Mouse (Mus musculus) embryonic fibroblast, embryonic 13.5 days (primary cell): Measurements from ENCODE around the gene Sema4f. TPM values are rescaled to one million over a fixed set of nuclear protein-coding genes. Genes with fewer than 3 reads are reported as not detected.
A peak's percentile ranks its signal among the peaks of the same experiment; 100 is the strongest.

Source experiments
- H3K27ac ChIP-seq: 2 replicates; pipeline ENCODE4 v1.5.1; 2012; ENCODE audit warnings: low read length, control low read depth, inconsistent platforms; ENCODE audit not compliant: insufficient read depth
- H3K4me1 ChIP-seq: 2 replicates; pipeline ENCODE4 v1.6.1; 2011; ENCODE audit warnings: low read length; ENCODE audit not compliant: control insufficient read depth, insufficient read depth
- H3K4me3 ChIP-seq: 2 replicates; pipeline ENCODE4 v1.5.1; 2011; ENCODE audit warnings: mild to moderate bottlenecking, control low read depth, low read length; ENCODE audit not compliant: insufficient read depth
- CTCF ChIP-seq: IDR thresholded peaks from 2 replicates; pipeline ENCODE4 v1.5.1; 2011; ENCODE audit warnings: mild to moderate bottlenecking, control low read depth, low read length, moderate library complexity, borderline replicate concordance; ENCODE audit not compliant: insufficient read depth
- POLR2A ChIP-seq: IDR thresholded peaks from 2 replicates; pipeline ENCODE4 v1.6.1; 2011; ENCODE audit warnings: low read depth, mild to moderate bottlenecking, control low read depth, low read length, moderate library complexity
- polyA plus RNA-seq: library from polyadenylated mRNA; stranded (reverse); fragments of >200 nt; gene quantifications from 2 replicates; pipeline ENCODE4 v1.2.4, GENCODE M21; 2011; ENCODE audit warnings: low read depth; ENCODE audit not compliant: missing spikeins, insufficient read length

Gene Sema4f
- polyA plus RNA-seq, 1 experiment, result 2.7 TPM

DNA sequence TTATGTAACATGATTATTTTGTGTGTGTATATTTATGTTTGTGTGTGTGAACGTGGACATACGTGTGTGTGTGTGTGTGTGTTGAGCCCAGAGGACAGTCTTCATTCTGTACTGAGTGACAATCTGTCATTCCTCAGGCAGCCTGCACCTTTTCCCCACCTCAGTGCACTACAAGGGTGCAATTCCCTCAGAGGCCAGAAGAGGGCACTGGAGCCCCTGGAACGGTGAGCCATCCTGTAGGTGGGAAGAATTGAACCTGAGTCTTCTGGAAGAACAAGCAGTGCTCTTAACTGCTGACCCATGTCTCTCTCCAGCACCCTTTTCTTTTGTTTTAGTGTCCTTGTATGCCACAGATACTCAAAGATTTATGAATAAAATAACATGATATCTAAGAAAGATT, 23.7 kb downstream of the Sema4f start:
- TF ChIP-seq POLR2A (no peak), CTCF (peak; percentile 71)
- H3K4me3 ChIP-seq, result no peak overlapping the region
- H3K4me1 ChIP-seq, result no peaks in the 10 kb centered on the region
- H3K27ac ChIP-seq, result no peak overlapping the region

DNA sequence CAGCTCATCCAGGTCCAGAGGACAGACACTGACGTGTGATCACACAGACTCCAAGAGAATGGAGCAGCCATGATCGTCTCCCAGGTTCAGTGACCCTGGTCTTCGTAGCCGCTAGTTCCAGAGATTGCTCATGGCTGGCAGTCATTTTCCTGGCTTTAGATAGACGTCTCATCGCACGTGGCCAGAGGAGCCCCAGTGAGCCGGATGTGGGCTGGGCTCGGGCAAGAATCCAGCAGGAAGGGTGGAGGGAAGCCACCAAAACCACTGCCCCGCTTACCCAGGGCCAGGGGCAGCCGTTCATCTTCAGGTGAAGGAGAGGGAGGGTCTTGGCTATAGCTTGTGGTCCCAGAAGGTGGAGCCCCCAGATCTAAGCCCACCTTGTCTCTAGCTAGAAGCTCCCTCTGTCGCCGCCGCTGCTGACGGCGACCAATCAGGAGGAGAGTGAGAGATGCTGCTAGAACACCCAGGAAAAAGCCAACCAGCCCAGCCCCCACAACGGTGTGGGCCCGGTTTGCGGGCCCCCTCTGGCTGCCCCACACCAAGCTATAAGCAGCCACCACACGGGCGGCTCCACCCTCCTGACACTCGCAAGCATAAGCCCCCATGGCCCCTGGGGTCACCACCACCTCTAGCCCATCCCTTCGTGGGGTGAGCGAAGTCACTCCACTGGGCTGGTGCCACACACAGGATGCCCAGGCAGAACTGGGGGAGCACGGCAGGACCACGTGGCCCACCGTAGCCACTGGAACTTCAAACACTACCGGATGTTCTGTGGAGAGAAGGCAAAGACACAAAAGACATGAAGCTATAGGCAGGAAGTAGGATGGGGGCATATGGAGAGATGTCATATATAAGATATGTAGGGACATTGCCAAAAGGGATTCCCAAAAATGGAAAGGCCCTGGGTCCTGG, 26.0 kb downstream of the Sema4f start:
- Histone ChIP-seq H3K4me1 (0 out of 2 replicates have a peak, but pooled peaks cover 4% of the 10 kb centered on the region), H3K27ac (no peak overlapping the region), H3K4me3 (no peak overlapping the region)
- TF ChIP-seq CTCF (no peak), POLR2A (no peak)

DNA sequence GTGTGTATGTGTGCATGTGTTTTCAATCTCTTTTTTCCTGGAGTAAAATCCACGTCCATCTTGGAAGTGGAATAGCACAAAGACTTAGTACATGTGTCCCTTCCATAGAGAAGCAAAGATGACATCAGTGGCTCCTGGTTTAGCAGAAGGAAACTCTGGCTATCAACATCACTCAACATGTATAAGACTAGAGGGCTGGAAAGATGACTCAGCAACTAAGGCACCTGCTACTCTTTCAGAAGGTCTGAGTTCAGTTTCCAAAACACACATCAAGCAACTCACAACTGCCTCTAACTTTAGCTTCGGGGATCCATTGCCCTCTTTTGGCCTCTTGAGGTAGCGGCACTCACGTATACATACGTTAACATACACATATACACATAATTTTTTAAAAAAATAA, 28.3 kb downstream of the Sema4f start:
- H3K4me3 ChIP-seq, result no peak overlapping the region
- H3K4me1 ChIP-seq, result peaks cover 7% of the 10 kb centered on the region; the same call in 1 of the 2 replicates
- H3K27ac ChIP-seq, result no peak overlapping the region
- TF ChIP-seq CTCF (no peak), POLR2A (no peak)

DNA sequence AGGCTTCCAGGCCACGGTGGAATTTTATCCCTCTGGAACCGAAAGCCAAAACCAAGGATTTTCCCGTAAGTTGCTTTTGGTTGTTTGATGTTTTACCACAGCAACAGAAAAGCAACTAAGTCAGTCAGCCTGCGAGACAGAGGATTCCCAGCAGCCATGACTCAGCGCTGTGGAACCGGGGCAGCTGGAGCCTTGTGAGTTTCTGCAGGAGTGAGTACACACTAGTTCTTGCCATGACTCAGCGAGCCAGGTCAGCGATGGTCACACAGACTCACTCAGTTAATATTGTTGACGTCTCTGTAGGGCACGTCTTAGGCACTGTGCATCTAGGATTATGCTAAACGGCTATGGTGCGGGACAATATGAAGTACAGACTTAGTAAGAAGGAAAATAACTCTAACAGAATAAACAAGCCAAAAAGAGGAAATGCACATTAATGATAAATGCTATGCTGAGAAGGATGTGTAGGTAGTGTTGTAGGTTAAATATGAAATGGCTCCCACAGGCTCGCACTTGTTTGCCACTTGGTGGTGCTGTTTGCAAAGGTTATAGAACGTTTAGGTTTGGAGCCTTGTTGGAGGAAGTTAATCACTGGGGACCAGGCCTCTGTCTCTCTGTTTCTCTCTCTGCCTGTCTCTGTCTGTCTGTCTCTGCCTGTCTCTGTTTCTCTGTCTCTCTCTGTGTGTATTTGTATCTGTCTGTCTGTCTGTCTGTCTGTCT, 30.3 kb downstream of the Sema4f start:
- Histone ChIP-seq H3K27ac (peak overlapping the region; percentile 97), H3K4me1 (peaks cover 7% of the 10 kb centered on the region; the same call in 1 of the 2 replicates), H3K4me3 (no peak overlapping the region)
- no peak for TF ChIP-seq POLR2A
- TF ChIP-seq CTCF, result 0 out of 2 replicates have a peak, but pooled peaks have one; percentile 7

DNA sequence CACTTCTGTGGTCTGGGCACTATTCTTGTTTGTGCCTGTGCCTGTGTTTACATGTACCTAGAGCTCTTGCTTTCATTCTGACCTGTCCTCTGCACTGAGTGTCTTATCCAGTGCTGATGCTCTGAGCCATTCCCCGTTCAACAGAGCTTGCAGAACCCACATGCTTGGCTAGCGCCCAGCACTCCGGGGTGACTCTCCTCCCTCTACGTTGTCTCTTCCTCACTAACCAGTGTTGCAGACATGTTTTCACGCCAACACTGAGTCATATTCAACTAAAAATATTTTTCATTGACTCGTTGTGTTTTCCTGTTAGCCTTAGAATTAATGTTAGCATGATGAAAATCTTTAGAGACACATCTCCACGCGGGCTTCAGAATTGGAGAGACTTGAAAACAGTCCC, 31.5 kb downstream of the Sema4f start:
- Histone ChIP-seq H3K4me3 (no peak overlapping the region), H3K4me1 (peaks cover 7% of the 10 kb centered on the region; the same call in 1 of the 2 replicates), H3K27ac (peak overlapping the region; percentile 38; the same call in 1 of the 2 replicates)
- TF ChIP-seq POLR2A, result no peak
- TF ChIP-seq CTCF, result no peak

DNA sequence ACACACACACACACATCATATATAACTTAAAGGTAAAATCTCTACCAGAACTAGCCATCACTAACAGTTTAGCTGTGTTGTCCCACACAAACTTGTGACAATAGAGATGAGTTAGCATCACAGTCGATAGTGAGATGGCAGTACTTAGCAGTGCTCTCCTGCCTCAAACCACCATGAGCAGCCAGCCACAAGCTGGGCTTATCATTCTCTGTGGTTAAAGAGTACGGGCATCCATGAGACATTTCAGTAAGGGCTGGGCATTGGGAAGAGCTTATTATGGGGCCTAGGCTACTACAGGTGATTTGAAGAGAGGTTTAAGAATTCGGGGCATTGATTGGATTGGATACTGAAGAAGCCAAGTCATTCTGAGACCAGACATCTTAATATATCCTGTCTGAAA, 32.6 kb downstream of the Sema4f start:
- H3K27ac ChIP-seq, result no peak overlapping the region
- H3K4me1 ChIP-seq, result peaks cover 7% of the 10 kb centered on the region; the same call in 1 of the 2 replicates
- TF ChIP-seq POLR2A, result no peak
- no peak for TF ChIP-seq CTCF
- H3K4me3 ChIP-seq, result no peak overlapping the region

DNA sequence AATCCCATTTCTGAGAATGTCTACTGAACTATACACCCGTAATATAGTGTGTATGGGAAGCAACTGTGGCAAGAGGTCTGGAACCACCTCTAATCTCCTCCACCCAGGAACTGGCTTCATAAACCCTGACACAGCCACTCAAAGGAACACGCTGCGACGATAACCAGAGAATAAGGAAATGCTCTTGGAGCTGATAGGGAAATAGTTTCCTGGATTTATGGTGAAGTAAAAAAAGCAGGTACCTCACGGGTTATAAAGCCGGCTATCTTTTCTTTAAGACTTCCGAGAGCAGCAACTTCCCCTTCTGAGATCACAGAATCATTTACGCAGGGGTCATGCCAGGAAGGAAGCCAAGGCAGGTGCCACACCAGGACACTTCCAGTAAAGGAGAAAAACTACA, 37.0 kb downstream of the Sema4f start:
- no peak overlapping the region for H3K4me3 ChIP-seq
- no peak for TF ChIP-seq POLR2A
- no peak overlapping the region for H3K27ac ChIP-seq
- no peaks in the 10 kb centered on the region for H3K4me1 ChIP-seq

DNA sequence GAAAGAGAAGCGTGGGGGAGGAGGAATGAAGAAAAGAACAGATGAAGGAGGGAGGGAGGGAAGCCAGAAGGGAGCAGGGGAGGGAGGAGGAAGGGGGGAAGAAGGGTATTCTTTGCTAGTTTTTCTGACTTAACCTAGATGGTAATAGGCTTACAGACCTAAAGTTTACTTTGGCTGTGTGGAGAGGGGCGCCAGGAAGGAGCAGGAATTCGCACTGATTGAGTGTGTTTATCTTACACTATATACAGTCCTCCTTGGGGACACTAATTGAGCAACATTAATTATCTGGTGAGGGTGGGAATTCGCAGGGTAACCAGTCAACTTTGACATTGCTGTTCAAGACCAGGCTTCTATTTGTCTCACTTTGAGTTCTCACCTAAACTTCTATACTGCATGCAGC, 40.8 kb downstream of the Sema4f start:
- TF ChIP-seq CTCF (no peak), POLR2A (no peak)
- H3K4me1 ChIP-seq, result no peaks in the 10 kb centered on the region
- H3K4me3 ChIP-seq, result no peak overlapping the region
- H3K27ac ChIP-seq, result no peak overlapping the region

DNA sequence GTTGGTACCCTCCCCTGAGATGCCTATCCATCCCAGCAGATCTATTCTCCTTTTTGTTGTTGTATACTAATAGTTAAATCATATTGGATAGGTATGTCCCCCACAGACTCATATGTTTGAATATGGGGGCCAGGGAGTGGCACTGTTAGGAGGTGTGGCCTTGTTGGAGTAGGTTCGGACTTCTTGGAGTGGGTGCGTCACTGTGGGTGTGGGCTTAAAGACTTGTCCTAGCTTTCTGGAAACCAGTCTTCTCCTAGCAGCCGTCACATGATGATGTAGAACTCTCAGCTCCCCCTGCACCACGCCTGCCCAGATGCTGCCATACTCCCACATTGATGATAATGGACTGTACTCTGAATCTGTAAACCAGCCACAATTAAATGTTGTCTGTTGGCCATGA, 41.3 kb downstream of the Sema4f start:
- H3K4me1 ChIP-seq, result no peaks in the 10 kb centered on the region
- no peak overlapping the region for H3K27ac ChIP-seq
- H3K4me3 ChIP-seq, result no peak overlapping the region
- TF ChIP-seq CTCF, result no peak
- TF ChIP-seq POLR2A, result no peak

DNA sequence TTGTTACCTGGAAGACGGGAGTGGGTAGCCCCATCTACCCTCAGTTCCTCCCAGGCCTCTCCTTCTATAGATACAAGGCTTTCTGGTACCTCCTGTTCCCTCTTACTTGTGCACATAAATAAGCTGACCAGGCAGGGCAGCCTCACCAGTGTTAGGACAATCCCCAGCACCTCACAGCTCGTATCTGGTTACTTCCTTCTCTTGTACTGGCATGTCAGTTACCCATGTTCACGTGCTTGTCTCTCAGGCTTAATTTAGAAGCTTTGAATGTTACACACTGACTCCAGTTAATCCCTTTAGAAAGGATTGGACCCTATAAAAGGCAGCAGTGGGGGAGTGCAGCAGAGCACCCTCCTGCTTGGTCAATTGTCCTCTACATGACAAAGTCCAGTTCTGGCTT, 42.3 kb downstream of the Sema4f start:
- TF ChIP-seq POLR2A (no peak), CTCF (no peak)
- no peak overlapping the region for H3K4me3 ChIP-seq
- no peak overlapping the region for H3K27ac ChIP-seq
- no peaks in the 10 kb centered on the region for H3K4me1 ChIP-seq
